Mouse (Mus musculus): ENCODE measurements around the gene Celf2.

Celf2 gene

GRCm38 (mm10) chr2:7173271-7174064 lies 335.9 kb downstream of the Celf2 start:
- DNase-seq: no peak

- no peak for DNase-seq
These were observed 338.2 kb downstream of the Celf2 start for GRCm38 (mm10) chr2:7171087-7171696.

- DNase-seq: no peak
These were observed 343.6 kb downstream of the Celf2 start for GRCm38 (mm10) chr2:7165786-7166185.

GRCm38 (mm10) chr2:7160108-7160507 lies 349.3 kb downstream of the Celf2 start:
- no peak for DNase-seq

GRCm38 (mm10) chr2:7147303-7147702 lies 362.1 kb downstream of the Celf2 start:
- DNase-seq: no peak

- DNase-seq: no peak
These were observed 363.8 kb downstream of the Celf2 start for GRCm38 (mm10) chr2:7145541-7146043.

- no peak for DNase-seq
These were observed 364.5 kb downstream of the Celf2 start for GRCm38 (mm10) chr2:7144871-7145270.

- DNase-seq: no peak
These were observed 386.0 kb downstream of the Celf2 start for GRCm38 (mm10) chr2:7123366-7123765.

GRCm38 (mm10) chr2:7115801-7116200 lies 393.6 kb downstream of the Celf2 start:
- no peak for DNase-seq

GRCm38 (mm10) chr2:7115161-7115560 lies 394.2 kb downstream of the Celf2 start:
- DNase-seq: no peak

- peak; percentile 36 to 57 for DNase-seq
These were observed 395.6 kb downstream of the Celf2 start for GRCm38 (mm10) chr2:7113738-7114137.

- DNase-seq: no peak
These were observed 397.1 kb downstream of the Celf2 start for GRCm38 (mm10) chr2:7112156-7112813.

- DNase-seq: no peak
These were observed 415.9 kb downstream of the Celf2 start for GRCm38 (mm10) chr2:7093414-7093813.

GRCm38 (mm10) chr2:7092641-7093040 lies 416.7 kb downstream of the Celf2 start:
- no peak for DNase-seq

GRCm38 (mm10) chr2:7090496-7090895 lies 418.9 kb downstream of the Celf2 start:
- no peak for DNase-seq

GRCm38 (mm10) chr2:7089069-7089834 lies 420.1 kb downstream of the Celf2 start:
- peak; percentile 84 to 86 for DNase-seq

- no peak for DNase-seq
These were observed 420.8 kb downstream of the Celf2 start for GRCm38 (mm10) chr2:7088536-7088935.

GRCm38 (mm10) chr2:7087480-7087879 lies 421.9 kb downstream of the Celf2 start:
- no peak for DNase-seq

- peak; percentile 42 to 44 for DNase-seq
These were observed 425.8 kb downstream of the Celf2 start for GRCm38 (mm10) chr2:7083489-7084090.

GRCm38 (mm10) chr2:7082376-7083025 lies 426.9 kb downstream of the Celf2 start:
- DNase-seq: no peak
